Mouse (Mus musculus): ENCODE measurements at regions not wholly inside any gene's neighbourhood (a gene's known extent, or its start where the extent isn't known, plus 50 kb on each side); places are given as distances from the start of the nearest gene placed in this dataset.

GRCm38 (mm10) chr11:71897551-71897950 is 139.8 kb downstream of the Aipl1 start:
- ATAC-seq (ENCODE audit: insufficient read depth, low FRiP score, low TSS enrichment) (no peak), DNase-seq (ENCODE audit: low spot score) (no peak)
- H3K27me3 ChIP-seq (ENCODE audit: control insufficient read depth, insufficient read depth, low read length), result no peaks in the 10 kb centered on the region
- no peak overlapping the region for H3K4me3 ChIP-seq (ENCODE audit: low read depth, low read length)
- WGBS, result 65% methylated on average over 2 of the region's 2 CpGs
- H3K27ac ChIP-seq (ENCODE audit: low read depth, low read length), result no peak overlapping the region
- no peaks in the 10 kb centered on the region for H3K9me3 ChIP-seq (ENCODE audit: control insufficient read depth, low read length)
- no peak overlapping the region for H3K4me2 ChIP-seq (ENCODE audit: low read depth)
- H3K36me3 ChIP-seq (ENCODE audit: control insufficient read depth, insufficient read depth, low read length), result no peaks in the 10 kb centered on the region
- no peaks in the 10 kb centered on the region for H3K4me1 ChIP-seq (ENCODE audit: control insufficient read depth, insufficient read depth, low read length)
- no peak overlapping the region for H3K9ac ChIP-seq (ENCODE audit: low read length)

DNA sequence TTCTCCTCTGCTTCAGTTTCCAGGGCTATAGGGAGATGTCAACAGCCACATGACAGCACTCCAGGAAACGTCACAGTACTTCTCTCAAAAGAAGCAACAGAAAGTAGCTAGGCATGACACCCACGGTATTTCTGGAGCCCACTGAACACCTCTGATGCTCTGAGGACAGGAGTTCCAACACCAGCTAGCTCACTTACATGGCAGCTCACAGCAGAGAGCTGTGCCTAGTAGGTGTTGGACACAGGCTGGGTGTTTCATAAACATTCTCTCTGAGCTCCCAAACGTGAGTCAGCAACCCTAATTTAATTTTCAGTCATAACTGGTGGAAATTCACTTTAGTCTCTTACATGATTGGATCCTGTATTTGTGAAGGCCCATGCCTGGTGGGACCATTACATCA is 140.2 kb downstream of the Aipl1 start:
- Histone ChIP-seq H3K4me3 (ENCODE audit: low read depth, low read length) (no peak overlapping the region), H3K27me3 (ENCODE audit: control insufficient read depth, insufficient read depth, low read length) (no peaks in the 10 kb centered on the region), H3K9ac (ENCODE audit: low read length) (no peak overlapping the region), H3K4me2 (ENCODE audit: low read depth) (no peak overlapping the region), H3K36me3 (ENCODE audit: control insufficient read depth, insufficient read depth, low read length) (no peaks in the 10 kb centered on the region), H3K4me1 (ENCODE audit: control insufficient read depth, insufficient read depth, low read length) (no peaks in the 10 kb centered on the region), H3K27ac (ENCODE audit: low read depth, low read length) (no peak overlapping the region), H3K9me3 (ENCODE audit: control insufficient read depth, low read length) (no peaks in the 10 kb centered on the region)
- no peak for DNase-seq (ENCODE audit: low spot score)
- ATAC-seq (ENCODE audit: insufficient read depth, low FRiP score, low TSS enrichment), result no peak
- WGBS, result 57% methylated on average over 3 of the region's 3 CpGs

GRCm38 (mm10) chr11:71891181-71891580 is 141.5 kb downstream of the Wscd1 start:
- 76% methylated on average over 1 of the region's 1 CpGs for WGBS
- Histone ChIP-seq H3K9ac (ENCODE audit: low read length) (no peak overlapping the region), H3K27ac (ENCODE audit: low read depth, low read length) (no peak overlapping the region), H3K4me3 (ENCODE audit: low read depth, low read length) (no peak overlapping the region), H3K36me3 (ENCODE audit: control insufficient read depth, insufficient read depth, low read length) (no peaks in the 10 kb centered on the region), H3K27me3 (ENCODE audit: control insufficient read depth, insufficient read depth, low read length) (no peaks in the 10 kb centered on the region), H3K9me3 (ENCODE audit: control insufficient read depth, low read length) (no peaks in the 10 kb centered on the region), H3K4me2 (ENCODE audit: low read depth) (no peak overlapping the region), H3K4me1 (ENCODE audit: control insufficient read depth, insufficient read depth, low read length) (no peaks in the 10 kb centered on the region; the same call in 1 of the 2 replicates)
- no peak for ATAC-seq (ENCODE audit: insufficient read depth, low FRiP score, low TSS enrichment)
- DNase-seq (ENCODE audit: low spot score), result no peak

- 91% methylated on average over 4 of the region's 4 CpGs for WGBS
- H3K4me1 ChIP-seq (ENCODE audit: control insufficient read depth, insufficient read depth, low read length), result no peaks in the 10 kb centered on the region; the same call in 1 of the 2 replicates
- H3K4me3 ChIP-seq (ENCODE audit: low read depth, low read length), result no peak overlapping the region
- H3K27me3 ChIP-seq (ENCODE audit: control insufficient read depth, insufficient read depth, low read length), result no peaks in the 10 kb centered on the region
- ATAC-seq (ENCODE audit: insufficient read depth, low FRiP score, low TSS enrichment) (no peak), DNase-seq (ENCODE audit: low spot score) (no peak)
- H3K36me3 ChIP-seq (ENCODE audit: control insufficient read depth, insufficient read depth, low read length), result no peaks in the 10 kb centered on the region
- H3K9me3 ChIP-seq (ENCODE audit: control insufficient read depth, low read length), result no peaks in the 10 kb centered on the region
- no peak overlapping the region for H3K27ac ChIP-seq (ENCODE audit: low read depth, low read length)
- no peak overlapping the region for H3K9ac ChIP-seq (ENCODE audit: low read length)
- H3K4me2 ChIP-seq (ENCODE audit: low read depth), result no peak overlapping the region
Observed at GRCm38 (mm10) chr11:71889161-71889560, 139.4 kb downstream of the Wscd1 start.

DNA sequence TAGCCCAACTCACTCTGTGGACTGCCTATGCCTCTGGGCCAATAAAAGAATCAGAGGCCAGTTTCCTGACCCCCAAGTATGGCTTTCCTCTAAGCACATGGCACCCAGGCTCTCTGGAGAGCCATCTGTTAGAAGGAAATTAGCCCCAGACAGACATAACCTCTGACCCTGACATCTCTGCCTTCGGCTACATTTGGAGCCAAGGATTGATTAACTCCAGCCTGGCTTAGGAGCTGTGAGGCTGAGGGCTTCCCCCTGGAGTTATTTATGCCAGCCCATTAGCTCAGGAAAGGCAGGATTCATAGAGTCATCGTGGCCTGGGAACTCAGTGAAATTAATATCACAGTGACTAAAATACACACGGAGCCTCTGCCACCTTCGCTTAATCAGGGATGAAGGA is 137.5 kb downstream of the Wscd1 start:
- 40% methylated on average over 4 of the region's 4 CpGs for WGBS
- Histone ChIP-seq H3K4me1 (ENCODE audit: control insufficient read depth, insufficient read depth, low read length) (no peaks in the 10 kb centered on the region; the same call in 1 of the 2 replicates), H3K4me2 (ENCODE audit: low read depth) (no peak overlapping the region), H3K9me3 (ENCODE audit: control insufficient read depth, low read length) (no peaks in the 10 kb centered on the region), H3K36me3 (ENCODE audit: control insufficient read depth, insufficient read depth, low read length) (no peaks in the 10 kb centered on the region), H3K27ac (ENCODE audit: low read depth, low read length) (no peak overlapping the region), H3K9ac (ENCODE audit: low read length) (no peak overlapping the region), H3K27me3 (ENCODE audit: control insufficient read depth, insufficient read depth, low read length) (no peaks in the 10 kb centered on the region), H3K4me3 (ENCODE audit: low read depth, low read length) (no peak overlapping the region)
- DNase-seq (ENCODE audit: low spot score) (peak; percentile 47), ATAC-seq (ENCODE audit: insufficient read depth, low FRiP score, low TSS enrichment) (no peak)

DNA sequence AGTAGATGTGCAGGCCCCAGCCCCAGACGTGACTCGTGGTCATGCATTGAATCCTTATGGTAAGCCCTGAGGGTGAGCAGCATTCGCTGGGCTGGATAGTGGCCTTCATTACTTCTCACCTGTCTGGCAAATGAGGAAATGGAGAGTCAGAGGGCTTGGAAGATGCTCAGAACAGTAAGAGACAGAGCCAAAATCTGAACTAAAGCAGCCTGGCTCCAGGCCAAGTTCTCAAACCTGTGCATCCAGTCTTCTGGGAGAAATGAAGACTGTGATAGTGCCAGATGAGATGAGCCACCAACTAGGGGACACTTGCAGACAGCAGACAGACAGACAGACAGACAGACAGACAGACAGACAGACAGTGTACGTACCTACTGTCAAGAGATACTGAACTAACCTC is 137.1 kb downstream of the Wscd1 start:
- ATAC-seq (ENCODE audit: insufficient read depth, low FRiP score, low TSS enrichment) (no peak), DNase-seq (ENCODE audit: low spot score) (no peak)
- Histone ChIP-seq H3K27me3 (ENCODE audit: control insufficient read depth, insufficient read depth, low read length) (no peaks in the 10 kb centered on the region), H3K27ac (ENCODE audit: low read depth, low read length) (no peak overlapping the region), H3K4me1 (ENCODE audit: control insufficient read depth, insufficient read depth, low read length) (no peaks in the 10 kb centered on the region; the same call in 1 of the 2 replicates), H3K4me2 (ENCODE audit: low read depth) (no peak overlapping the region), H3K9me3 (ENCODE audit: control insufficient read depth, low read length) (no peaks in the 10 kb centered on the region), H3K9ac (ENCODE audit: low read length) (no peak overlapping the region), H3K4me3 (ENCODE audit: low read depth, low read length) (no peak overlapping the region), H3K36me3 (ENCODE audit: control insufficient read depth, insufficient read depth, low read length) (no peaks in the 10 kb centered on the region)
- WGBS, result 75% methylated on average over 4 of the region's 4 CpGs

- Histone ChIP-seq H3K27me3 (ENCODE audit: control insufficient read depth, insufficient read depth, low read length) (no peaks in the 10 kb centered on the region), H3K36me3 (ENCODE audit: control insufficient read depth, insufficient read depth, low read length) (no peaks in the 10 kb centered on the region), H3K9me3 (ENCODE audit: control insufficient read depth, low read length) (no peaks in the 10 kb centered on the region), H3K4me1 (ENCODE audit: control insufficient read depth, insufficient read depth, low read length) (no peaks in the 10 kb centered on the region; the same call in 1 of the 2 replicates), H3K4me2 (ENCODE audit: low read depth) (no peak overlapping the region), H3K4me3 (ENCODE audit: low read depth, low read length) (no peak overlapping the region), H3K27ac (ENCODE audit: low read depth, low read length) (no peak overlapping the region), H3K9ac (ENCODE audit: low read length) (no peak overlapping the region)
- WGBS, result 81% methylated on average over 6 of the region's 6 CpGs
- DNase-seq (ENCODE audit: low spot score) (no peak), ATAC-seq (ENCODE audit: insufficient read depth, low FRiP score, low TSS enrichment) (no peak)
Observed at GRCm38 (mm10) chr11:71884861-71885260, 135.1 kb downstream of the Wscd1 start.

DNA sequence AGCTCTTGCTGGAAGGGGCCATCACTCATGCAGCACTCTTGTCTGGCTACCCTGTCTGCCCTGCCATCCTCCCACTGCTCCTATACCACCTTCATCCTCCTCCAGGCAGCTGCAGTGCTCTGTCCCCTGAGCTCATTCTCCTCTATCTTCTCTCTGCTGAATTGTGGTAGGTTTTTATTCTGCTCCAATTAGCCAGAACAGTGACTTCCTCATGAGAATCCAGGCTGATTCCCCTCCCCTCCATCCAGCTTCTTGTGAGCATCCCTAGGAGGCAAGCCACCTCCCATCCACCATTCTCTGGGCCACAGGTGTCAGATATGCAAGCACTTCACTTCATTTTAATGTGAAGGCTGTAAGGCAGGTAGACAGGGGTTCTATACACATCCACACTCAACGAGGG is 132.1 kb downstream of the Wscd1 start:
- Histone ChIP-seq H3K4me1 (ENCODE audit: control insufficient read depth, insufficient read depth, low read length) (no peaks in the 10 kb centered on the region), H3K27ac (ENCODE audit: low read depth, low read length) (no peak overlapping the region), H3K4me2 (ENCODE audit: low read depth) (no peak overlapping the region), H3K9me3 (ENCODE audit: control insufficient read depth, low read length) (no peaks in the 10 kb centered on the region), H3K4me3 (ENCODE audit: low read depth, low read length) (no peak overlapping the region), H3K36me3 (ENCODE audit: control insufficient read depth, insufficient read depth, low read length) (no peaks in the 10 kb centered on the region), H3K27me3 (ENCODE audit: control insufficient read depth, insufficient read depth, low read length) (no peaks in the 10 kb centered on the region), H3K9ac (ENCODE audit: low read length) (no peak overlapping the region)
- 82% methylated on average over 1 of the region's 1 CpGs for WGBS
- ATAC-seq (ENCODE audit: insufficient read depth, low FRiP score, low TSS enrichment) (no peak), DNase-seq (ENCODE audit: low spot score) (no peak)

DNA sequence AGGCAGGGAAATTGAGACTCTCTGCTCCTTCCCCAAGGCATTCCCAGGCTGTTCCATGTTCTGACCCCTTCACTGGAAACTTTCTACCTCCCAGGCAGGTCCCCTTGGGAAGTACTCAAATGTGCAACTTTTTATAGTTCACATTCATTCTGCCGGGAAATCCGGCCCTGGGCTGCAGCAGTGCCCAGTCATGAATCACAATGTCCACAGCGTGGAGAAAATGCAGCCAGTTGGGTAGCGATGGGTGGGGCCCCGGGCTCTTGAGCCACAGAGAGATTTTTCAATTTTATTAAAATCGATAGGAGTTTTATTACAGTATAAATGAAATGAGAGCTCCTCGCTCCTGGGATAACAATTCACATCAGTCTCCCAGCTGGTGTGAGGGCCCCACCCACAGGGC is 121.6 kb downstream of the Wscd1 start:
- no peak for DNase-seq (ENCODE audit: low spot score)
- no peak for ATAC-seq (ENCODE audit: insufficient read depth, low FRiP score, low TSS enrichment)
- 71% methylated on average over 7 of the region's 7 CpGs for WGBS
- H3K4me3 ChIP-seq (ENCODE audit: low read depth, low read length), result no peak overlapping the region
- H3K4me1 ChIP-seq (ENCODE audit: control insufficient read depth, insufficient read depth, low read length), result no peaks in the 10 kb centered on the region
- no peaks in the 10 kb centered on the region for H3K27me3 ChIP-seq (ENCODE audit: control insufficient read depth, insufficient read depth, low read length)
- no peak overlapping the region for H3K27ac ChIP-seq (ENCODE audit: low read depth, low read length)
- H3K9ac ChIP-seq (ENCODE audit: low read length), result no peak overlapping the region
- no peak overlapping the region for H3K4me2 ChIP-seq (ENCODE audit: low read depth)
- H3K9me3 ChIP-seq (ENCODE audit: control insufficient read depth, low read length), result no peaks in the 10 kb centered on the region
- H3K36me3 ChIP-seq (ENCODE audit: control insufficient read depth, insufficient read depth, low read length), result no peaks in the 10 kb centered on the region

All from neural tube, embryonic 11.5 days (tissue).